Mouse (Mus musculus) spleen, postnatal 36 days (tissue): ENCODE results near the gene Tmem178b.

ENCODE experiments used
- DNase-seq, 2 experiments: peaks; one replicate each; pipeline ENCODE4 v3.0.0; 2022; ENCODE audit warnings: low spot score in 2 of 2, mixed read lengths in 1 of 2

Tmem178b gene

GRCm38 (mm10) chr6:40263687-40264086 lies 390.6 kb downstream of the Tmem178b start:
- DNase-seq, result no peak

- DNase-seq, result no peak
These were observed 427.6 kb downstream of the Tmem178b start for GRCm38 (mm10) chr6:40300707-40301106.

GRCm38 (mm10) chr6:40303379-40303778 lies 430.3 kb downstream of the Tmem178b start:
- DNase-seq, result no peak
